Mouse (Mus musculus) spleen, postnatal 36 days (tissue): ENCODE data around the gene Rtp3.

ENCODE experiments used
- DNase-seq, 2 experiments: peaks; one replicate each; pipeline ENCODE4 v3.0.0; 2022; ENCODE audit warnings: low spot score in 2 of 2, mixed read lengths in 1 of 2

Gene Rtp3

GRCm38 (mm10) chr9:110990204-110990603 is at the start of gene Rtp3:
Gene Rtp3 (minus strand): TSS chr9:110990583.
- DNase-seq = no peak

DNA sequence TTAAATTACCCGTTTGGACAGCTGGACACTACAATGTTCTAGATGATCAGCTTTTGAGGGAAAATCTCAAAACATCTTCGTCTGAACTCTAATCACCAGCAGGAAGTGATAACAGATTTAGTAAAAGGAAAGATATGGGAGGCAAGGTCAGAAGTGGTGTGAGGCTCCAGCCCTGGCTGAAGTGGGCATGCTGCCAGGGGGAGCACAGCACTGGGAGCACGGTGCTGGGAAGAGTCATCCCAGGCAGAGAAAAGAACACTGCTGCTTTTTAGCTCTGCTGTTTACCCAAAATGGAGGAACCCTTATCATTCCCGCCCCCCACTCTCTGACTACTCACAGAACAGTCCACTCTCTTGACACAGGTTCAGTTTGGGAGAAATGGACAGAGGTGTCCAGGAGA is 49.6 kb upstream of the Rtp3 start:
- DNase-seq = no peak

GRCm38 (mm10) chr9:111033717-111034116 is 43.3 kb upstream of the Rtp3 start:
- DNase-seq = no peak

- DNase-seq = no peak
Observed at GRCm38 (mm10) chr9:111026791-111027190, 36.4 kb upstream of the Rtp3 start.

DNA sequence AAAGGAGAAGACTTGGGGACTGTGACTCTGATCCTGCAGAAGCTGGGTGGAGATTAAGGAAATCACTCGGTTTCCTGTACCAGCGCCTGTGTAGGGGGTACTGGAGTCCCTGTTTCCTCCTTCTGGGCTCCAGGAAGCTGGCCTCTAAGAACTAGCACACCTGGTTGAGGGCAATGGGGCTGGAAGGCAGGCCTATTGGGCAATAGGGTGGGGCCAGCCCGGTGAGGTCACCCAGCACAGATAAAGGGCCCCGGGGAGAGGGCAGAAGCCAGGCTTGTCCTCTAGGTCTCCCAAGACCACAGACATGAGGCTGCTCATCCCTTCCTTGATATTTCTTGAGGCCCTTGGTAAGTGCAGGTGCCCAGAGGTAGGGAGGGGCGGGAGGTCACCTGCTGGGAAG is 28.6 kb upstream of the Rtp3 start, which contains the start of gene Ltf:
Ltf (plus strand) TSS at position 250 of the 400 bp plus-strand sequence.
- peak in 1 of 2 experiments; percentile 12 for DNase-seq

- no peak for DNase-seq
Observed at GRCm38 (mm10) chr9:111015658-111016057, 25.3 kb upstream of the Rtp3 start.

- no peak for DNase-seq
Observed at GRCm38 (mm10) chr9:111012041-111012440, 21.7 kb upstream of the Rtp3 start.

- DNase-seq = no peak
Observed at GRCm38 (mm10) chr9:111011550-111011949, 21.2 kb upstream of the Rtp3 start.

GRCm38 (mm10) chr9:111009763-111010162 is 19.4 kb upstream of the Rtp3 start:
- no peak for DNase-seq

GRCm38 (mm10) chr9:111006544-111006943 is 16.2 kb upstream of the Rtp3 start:
- no peak for DNase-seq

DNA sequence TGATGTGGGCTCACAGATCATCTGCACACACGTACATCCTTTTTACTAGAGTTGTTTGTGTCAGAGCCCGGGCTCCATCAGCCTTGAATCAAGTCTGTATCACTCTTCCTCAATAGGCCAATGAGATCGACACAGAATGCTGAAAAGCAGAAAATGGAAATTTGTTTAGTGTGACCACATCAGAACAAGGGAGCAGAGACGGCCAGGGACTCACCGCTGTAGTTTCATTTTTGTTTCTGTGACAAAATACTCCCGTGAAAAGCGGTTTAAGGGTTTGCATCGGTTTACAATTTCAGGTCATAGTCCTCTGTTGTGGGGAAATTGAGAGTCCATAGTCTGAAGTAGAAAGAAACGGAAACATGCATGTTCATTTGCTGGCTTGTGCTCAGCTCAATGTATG is 12.9 kb upstream of the Rtp3 start:
- no peak for DNase-seq

- DNase-seq = no peak
Observed at GRCm38 (mm10) chr9:111001621-111002020, 11.2 kb upstream of the Rtp3 start.

GRCm38 (mm10) chr9:110999856-111000255 is 9.5 kb upstream of the Rtp3 start:
- DNase-seq = no peak

GRCm38 (mm10) chr9:110999056-110999455 is 8.7 kb upstream of the Rtp3 start:
- DNase-seq = no peak

- peak; percentile 65 to 75 for DNase-seq
Observed at GRCm38 (mm10) chr9:110997245-110997644, 6.9 kb upstream of the Rtp3 start.

DNA sequence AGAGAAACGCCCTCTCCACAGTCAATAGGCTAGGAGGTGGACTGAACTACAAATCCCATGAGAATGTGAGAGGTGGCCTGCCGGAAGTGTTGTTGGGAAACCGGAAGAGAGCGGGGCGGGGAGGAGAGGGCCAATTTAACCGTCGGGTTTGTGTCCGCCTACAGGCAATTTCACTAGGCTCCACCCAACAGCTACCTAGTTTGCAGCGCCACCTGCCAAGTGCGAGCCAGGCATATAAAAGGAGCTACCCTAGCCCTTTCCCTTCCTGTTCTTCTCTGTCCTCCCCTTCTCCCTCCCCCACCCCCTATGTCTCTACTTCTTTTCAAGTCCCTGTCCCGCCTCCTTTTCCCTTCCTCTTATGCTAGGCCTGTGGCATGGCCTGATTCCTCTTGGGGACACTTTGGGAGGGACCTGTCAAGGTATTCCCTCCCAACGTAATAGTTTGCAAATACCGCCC is 4.4 kb upstream of the Rtp3 start:
- DNase-seq = peak; percentile 84 to 85

DNA sequence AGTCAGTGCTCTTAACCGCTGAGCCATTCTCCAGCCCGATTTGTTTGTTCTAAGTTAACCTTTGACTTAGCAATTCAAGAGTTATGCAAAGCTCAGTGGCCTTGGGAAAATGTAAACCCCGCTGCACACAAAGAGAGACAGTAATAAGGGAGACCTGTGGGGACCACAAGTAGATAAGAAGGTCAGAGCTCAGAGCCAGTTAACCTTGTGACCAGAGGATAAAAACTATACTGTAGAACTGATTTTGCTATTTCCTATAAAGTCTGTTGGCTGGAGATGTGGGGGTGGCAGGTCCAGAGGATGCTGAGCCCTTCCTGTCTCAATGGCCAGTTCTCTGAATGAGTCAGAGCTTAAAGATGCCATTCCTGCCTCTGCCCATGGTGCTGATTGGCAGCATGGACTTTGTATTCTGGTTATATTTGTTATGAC is 2.9 kb upstream of the Rtp3 start:
- DNase-seq = no peak

DNA sequence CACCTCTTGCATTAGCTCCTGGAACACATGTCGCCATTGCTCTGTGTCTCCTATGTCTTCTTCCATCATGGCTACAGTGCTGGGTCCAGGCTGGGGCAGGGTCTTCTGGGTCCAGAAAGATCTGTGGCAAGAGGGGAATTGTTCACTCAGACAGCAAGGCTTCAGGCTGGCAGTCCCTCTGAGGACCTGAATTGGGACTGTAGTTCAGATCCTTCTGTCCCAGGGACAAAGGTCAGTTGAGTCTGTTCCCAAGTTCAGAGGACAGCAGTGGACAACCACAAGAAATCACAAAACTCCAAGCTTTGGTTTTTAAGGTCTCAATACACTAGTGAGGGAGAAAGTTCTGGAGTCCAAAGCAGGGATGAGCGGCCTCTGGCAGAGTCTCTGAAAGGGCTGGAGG is 840 bp downstream of the Rtp3 start:
- no peak for DNase-seq

DNA sequence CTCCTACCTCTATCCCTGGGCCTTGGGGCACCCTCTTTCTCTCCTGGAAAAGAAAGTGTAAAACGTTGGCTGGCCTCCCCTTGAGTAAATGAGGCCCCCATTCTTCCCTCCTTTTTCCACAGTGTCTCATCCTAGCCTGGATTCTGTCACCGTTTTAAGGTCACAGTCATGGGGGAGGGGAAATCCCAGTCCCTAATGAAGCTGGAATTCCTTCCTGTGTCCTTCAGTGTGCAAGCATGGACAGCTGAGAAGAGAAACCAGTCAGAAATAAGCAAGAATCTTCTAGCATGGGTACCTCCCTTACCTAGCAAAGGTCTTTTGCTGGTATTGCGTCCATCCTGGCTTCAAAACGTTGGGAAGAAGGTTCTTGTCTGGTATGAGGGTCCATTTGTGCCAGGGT is 1.2 kb downstream of the Rtp3 start:
- no peak for DNase-seq

DNA sequence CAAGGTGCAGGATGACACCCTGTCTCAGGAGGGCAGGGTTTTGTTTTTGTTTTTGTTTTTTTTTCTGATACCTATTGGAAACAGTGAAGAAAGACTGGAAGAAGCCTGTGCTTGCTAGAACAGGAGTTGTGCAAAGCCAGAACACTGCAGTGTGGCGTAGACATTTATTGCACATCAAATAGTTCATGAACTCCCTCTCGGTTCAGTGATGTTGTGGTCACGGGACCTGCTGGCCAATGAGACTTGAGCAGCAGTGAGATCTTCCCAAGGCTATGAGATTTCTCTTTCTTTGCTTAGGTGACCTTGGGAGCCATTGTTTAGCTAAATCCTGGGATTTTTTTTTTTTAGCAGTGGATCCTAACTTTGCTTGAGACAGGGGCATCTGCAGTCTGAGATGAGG is 2.3 kb downstream of the Rtp3 start:
- no peak for DNase-seq

DNA sequence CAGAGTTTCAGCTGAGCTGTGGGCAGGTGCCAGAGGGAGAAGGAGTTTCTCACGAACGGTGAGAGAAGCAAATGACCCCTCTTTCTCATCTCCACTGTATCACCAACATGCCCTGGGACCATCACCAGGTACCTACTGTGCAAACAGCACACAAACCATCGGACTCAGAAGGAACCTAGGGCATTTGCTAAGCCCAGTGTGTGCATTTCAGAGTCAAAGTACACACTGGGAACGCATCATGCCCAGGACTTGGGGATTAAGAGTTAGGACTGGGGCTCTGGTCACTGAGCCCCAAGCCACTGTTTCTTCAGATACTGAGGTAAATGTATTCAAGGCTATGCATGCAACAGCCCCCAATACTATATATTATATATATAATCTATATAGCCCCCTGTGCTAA is 3.1 kb downstream of the Rtp3 start:
- no peak for DNase-seq

DNA sequence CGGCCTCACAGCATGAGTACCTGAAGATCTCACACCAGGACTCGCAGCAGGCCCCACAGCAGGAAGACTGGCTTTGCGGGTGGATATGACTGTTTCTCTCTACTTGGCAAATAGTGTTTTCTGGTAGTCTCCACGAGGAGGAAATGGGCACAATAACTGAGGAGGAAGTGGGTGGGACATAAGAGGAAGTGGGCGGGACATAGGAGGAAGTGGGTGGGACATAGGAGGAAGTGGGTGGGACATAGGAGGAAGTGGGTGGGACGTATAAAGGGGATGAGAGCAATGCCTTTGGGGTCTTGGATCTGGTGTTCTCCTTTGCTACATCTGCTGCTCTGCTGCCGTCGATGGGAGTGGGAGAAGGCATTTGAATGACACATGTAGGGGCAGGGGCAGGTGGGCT is 4.4 kb downstream of the Rtp3 start:
- no peak for DNase-seq

DNA sequence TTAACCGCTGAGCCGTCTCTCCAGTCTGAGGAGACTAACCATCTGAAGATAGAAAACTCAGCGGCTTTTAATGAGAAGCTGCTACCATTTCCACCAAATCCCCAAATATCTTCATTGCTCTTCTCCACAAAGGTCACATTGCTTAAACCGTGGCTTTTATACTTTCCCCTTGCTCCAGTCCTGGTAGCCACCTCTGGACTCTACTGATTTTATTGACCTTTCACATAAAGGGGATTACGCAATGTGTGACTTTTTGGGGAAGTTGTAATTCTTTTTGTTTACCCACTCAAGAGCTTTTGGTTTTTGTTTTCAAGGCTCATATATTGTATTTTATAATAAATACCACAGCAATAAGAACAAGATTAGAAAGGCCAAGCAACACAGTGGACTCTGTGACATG is 4.8 kb downstream of the Rtp3 start:
- DNase-seq = no peak

- DNase-seq = no peak
Observed at GRCm38 (mm10) chr9:110984096-110984495, 6.3 kb downstream of the Rtp3 start.

GRCm38 (mm10) chr9:110982351-110982750 is 8.0 kb downstream of the Rtp3 start:
- DNase-seq = no peak
